Mouse (Mus musculus) embryo, embryonic 9.5 days (tissue): Measurements from ENCODE around the gene 4933434E20Rik.

Source experiments
- DNase-seq: peaks from one replicate; pipeline ENCODE4 v3.0.0-alpha.2; 2017; ENCODE audit errors: extremely low spot score

4933434E20Rik gene

GRCm38 (mm10) chr3:90081365-90082240 lies 30.2 kb downstream of the 4933434E20Rik start:
- no peak for DNase-seq

GRCm38 (mm10) chr3:90083034-90083433 lies 31.6 kb downstream of the 4933434E20Rik start:
- DNase-seq = no peak

DNA sequence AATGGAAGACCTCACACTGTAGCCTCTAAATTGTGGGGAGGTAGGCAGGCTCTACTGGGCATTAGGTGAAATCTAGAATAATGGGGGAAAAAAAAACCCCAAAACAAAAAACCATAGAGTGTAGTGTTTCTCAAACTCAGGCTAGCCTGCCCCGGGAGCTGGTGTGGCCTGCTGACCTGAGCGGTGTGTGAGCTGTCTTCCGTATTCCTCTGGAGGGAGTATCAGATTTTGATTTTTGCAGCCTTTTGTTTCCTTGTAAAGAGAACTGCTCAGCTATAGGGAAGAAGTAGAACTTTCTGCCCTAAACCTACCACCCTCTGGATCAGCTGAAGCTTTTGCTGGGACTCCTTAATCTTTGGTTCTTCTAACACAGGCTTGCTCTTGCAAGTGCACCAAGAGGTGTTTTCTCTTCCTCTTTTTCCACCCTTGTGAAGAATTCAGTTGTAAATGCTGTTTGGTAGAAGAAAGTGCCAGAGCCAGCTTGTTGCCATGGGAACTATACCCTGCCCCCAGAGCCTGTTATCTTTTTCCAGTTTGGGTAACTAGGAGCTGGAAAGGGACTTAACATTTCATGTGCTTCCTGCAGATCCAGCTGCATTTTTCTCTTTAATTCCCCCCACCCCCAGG lies 32.4 kb downstream of the 4933434E20Rik start:
- no peak for DNase-seq

- DNase-seq = no peak
Measured at GRCm38 (mm10) chr3:90084790-90085189, 33.4 kb downstream of the 4933434E20Rik start.

DNA sequence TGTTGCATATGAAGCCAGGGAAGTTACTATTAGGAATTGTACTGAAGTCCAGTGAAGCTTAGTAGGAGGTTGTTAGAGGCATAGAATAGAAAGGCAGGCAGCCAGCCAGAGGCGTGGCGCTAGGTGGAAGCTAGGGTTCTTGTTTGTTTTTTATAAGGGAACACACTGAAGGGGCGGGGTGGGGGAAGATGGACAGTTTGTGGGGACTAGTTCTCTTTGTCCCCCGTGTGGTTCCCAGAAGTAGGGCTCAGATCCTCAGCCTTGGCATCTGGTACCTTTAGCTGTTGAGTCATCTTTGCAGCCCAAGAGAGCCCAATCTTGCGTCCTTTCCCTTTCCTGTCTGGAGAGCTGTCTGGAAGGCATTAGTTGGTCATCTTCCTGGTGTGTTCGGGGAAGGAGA lies 33.8 kb downstream of the 4933434E20Rik start:
- DNase-seq = no peak

DNA sequence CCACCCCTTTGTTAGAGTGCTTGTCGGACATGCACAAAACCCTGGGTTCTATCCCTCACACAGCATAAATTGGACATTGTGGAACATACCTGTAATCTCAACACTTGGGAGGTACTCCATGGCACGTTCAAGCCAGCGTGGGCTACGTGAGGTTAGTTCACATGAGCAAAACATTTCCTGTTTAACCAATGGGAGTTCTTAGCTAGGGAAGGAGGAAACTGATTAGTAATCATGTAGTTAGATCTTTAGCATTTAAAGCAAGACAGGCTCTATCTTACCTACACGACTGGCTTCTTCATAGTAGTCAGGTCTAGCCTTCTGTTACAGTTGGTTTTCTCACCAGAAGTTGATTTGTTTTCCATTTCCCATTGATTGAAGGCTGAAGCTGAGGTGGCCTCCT lies 34.6 kb downstream of the 4933434E20Rik start:
- DNase-seq = no peak

DNA sequence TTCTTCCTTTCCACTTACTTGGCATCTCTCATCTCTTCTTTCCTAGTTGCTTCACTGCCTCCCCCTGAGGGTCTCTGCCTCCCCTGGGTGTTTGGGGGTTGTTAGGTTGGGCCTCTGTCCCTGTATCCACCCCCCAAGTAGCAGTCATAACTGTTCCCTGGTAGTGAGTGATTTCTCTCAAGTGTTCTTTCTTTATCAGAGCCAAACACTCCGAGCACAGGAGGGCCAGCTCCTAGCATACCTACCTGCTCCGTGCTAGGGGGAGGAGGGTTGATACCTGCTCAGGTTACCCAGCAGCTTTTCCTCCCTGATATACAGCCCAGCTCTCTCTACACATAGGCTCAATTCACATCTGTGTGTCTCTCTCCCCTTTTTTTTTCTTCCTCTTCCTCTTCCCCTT lies 37.2 kb downstream of the 4933434E20Rik start:
- no peak for DNase-seq

GRCm38 (mm10) chr3:90090892-90091291 lies 39.5 kb downstream of the 4933434E20Rik start:
- DNase-seq = no peak

- DNase-seq = no peak
Measured at GRCm38 (mm10) chr3:90094453-90094852, 43.0 kb downstream of the 4933434E20Rik start.

DNA sequence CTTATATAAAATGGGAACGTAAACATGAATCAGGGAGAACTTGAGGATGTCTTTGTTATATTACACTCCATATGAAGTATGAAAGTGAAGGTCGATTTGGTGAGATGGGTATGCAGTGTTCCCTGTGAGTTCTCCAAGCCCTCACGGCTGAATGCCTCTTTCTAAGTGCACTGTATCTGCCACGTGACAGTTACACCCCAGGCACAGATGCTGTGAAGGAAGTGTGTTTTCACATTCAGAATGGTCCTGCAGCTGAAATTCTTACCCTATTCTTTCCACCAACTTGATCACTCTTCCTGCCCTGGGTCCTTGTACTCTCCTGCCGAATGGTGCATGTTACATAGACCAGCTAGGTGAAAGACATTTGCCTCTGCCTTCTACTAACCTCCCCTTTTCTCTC lies 46.5 kb downstream of the 4933434E20Rik start:
- DNase-seq = no peak

DNA sequence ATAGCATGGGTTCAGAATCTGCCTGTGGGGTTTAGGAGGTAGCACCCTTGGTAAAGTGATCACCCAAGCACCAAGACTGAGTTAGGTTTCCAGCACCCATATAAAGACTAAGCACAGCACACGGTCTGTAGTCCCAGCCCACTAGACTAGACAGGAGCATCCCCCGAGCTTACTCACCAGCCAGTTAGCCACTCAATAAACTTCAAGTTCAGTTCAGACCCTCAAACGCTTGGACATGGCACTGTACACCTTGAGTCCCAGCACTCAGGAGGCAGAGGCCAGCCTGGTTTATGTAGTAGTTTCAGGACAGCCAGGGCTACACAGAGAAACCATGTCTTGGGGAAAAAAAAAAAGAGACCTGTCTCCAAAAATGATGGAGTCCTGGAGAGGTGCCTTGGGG lies 49.6 kb downstream of the 4933434E20Rik start:
- no peak for DNase-seq

GRCm38 (mm10) chr3:90101673-90102072 lies 50.2 kb downstream of the 4933434E20Rik start:
- no peak for DNase-seq

DNA sequence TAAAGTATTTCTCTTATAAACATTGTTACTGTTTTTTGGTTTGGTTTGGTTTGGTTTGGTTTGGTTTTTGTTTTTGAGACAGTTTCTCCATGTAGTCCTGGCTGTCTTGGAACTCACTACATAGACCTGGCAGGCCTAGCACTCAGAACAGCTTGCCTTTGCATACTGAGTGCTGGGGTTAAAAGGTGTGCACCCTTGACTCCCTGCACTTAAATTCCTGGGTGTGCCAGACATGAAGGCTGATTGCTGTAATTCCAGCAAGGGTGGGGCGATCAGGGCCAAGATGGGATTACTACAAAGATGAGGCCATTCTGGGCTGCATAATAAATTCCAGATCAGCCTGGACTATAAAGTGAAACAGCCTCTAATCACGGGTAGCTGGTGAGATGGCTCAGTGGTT lies 50.8 kb downstream of the 4933434E20Rik start:
- no peak for DNase-seq

- DNase-seq = no peak
Measured at GRCm38 (mm10) chr3:90103176-90103575, 51.7 kb downstream of the 4933434E20Rik start.

- no peak for DNase-seq
Measured at GRCm38 (mm10) chr3:90103938-90104337, 52.5 kb downstream of the 4933434E20Rik start, which contains the start of gene Nup210l. Gene Nup210l, plus strand, starts transcription at chr3:90104132.

DNA sequence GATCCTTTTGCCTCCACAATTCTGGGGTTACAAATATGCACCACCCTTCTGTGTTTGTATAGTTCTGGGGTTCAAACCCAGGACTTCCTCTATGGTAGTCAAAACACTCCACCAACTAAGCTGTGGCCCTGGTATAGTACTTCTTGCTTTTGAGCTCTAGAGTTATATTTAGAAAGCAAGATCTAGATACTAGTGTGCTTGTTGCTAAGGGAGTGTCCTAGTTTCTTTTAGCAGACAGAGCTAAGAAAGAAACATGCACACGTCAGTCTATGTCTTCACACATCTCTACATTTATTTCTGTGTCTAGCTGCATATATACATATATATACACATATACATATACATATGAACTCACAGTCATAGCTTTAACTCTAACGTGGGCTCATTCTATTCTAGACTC lies 60.3 kb downstream of the 4933434E20Rik start:
- DNase-seq = no peak

DNA sequence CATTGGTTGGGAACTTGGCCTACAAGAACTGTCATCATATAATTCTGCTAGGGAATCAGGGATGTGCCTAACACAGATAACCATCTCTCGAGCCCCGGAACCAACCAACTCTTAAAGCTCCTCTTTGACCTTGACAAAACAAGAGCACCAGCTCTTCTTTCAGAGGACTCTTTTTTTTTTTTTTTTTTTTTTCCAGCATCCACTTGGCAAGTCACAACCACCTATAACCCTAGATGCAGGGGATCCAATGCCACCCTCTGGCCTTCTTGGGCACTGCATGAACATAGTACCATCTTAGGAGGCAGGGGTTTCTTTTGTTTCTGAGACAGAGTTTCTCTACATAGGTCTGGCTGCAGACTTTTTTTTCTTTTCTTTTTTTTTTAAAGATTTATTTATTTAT lies 62.9 kb downstream of the 4933434E20Rik start:
- no peak for DNase-seq

GRCm38 (mm10) chr3:90115526-90115925 lies 64.1 kb downstream of the 4933434E20Rik start:
- DNase-seq = no peak
